Mouse (Mus musculus) ES-Bruce4 (cell line): Measurements from ENCODE around the gene Tmem86b.

Source experiments
- CTCF ChIP-seq: IDR thresholded peaks from one replicate; pipeline ENCODE4 v1.8.1; 2011; ENCODE audit warnings: low read depth, low read length
- EP300 ChIP-seq: IDR thresholded peaks from 2 replicates; pipeline ENCODE4 v1.6.1; 2011; ENCODE audit warnings: low read depth, low read length; ENCODE audit not compliant: insufficient read depth

DNA sequence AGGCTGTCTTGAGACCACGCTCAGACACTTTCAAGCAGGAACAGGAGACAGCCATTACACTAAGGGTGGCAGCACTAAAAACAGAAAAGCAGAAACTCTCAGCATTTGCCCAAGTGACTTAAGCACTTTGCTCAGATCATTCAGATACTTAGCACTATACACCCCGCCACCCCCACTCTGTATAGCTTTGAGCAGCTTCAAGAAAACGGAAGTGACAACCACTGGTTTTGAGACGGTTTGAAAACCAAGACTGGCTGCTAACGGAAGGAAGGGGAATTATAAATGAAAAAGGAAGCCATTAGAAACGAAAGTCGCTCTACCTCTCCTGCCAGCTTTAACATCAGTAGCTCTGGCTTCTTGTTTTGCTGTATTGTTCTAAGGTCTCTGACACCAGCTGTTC lies 22.6 kb upstream of the Tmem86b start:
- TF ChIP-seq CTCF (no peak), EP300 (no peak)
